ENCODE assay signal across 10 mouse cellular contexts in the genomic region with DNA sequence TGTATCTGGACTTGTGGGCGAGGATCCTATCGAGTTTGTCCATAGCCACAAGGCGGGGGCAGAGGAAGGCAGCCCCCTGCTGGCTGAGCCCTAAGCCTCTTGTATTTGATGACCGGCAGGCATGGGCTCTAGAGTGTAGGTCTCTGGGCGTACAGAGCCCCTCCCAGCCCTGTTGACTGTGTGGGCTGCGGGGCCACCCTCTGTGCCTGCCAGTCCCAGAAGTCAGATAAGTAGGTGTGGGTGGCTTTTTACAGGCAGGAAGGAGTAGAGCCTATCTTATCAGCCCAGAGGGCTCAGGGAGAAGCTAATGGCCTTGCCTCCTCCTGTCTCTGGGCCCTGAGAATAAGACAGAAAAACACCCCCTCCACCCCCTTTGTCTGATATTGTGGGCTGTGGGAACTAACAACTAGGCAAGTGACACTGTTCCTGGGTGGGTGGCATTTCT. TPM values are rescaled to one million over a fixed set of nuclear protein-coding genes. Genes with fewer than 3 reads are reported as not detected.
A peak's percentile ranks its signal among the peaks of the same experiment; 100 is the strongest.
DNase-seq lines count a peak whose midpoint lies in the region; ATAC-seq lines count a peak whose summit lies in the region.
"Had no signal": no experiment of that assay in that cellular context is flagged by ENCODE, and none has a peak within 500 bp of the region (broad histone marks: within the 10 kb centered on the region; RNA-seq: fewer than 3 reads in every experiment).

No protein-coding gene starts in this region.

- peaks cover 18% of the 10 kb centered on the region; the same call in 1 of the 2 replicates for H3K36me3 ChIP-seq in kidney, embryonic 14.5 days (ENCODE audit: control insufficient read depth, insufficient read depth, low read length)
- peaks cover 27% of the 10 kb centered on the region for H3K36me3 ChIP-seq in neural tube, embryonic 12.5 days

- no peak for DNase-seq in kidney, adult 8-10 months
- peak; percentile 88 for DNase-seq in c-Kit-positive CD71-positive TER-119-negative erythroid progenitor cells, embryonic 14.5 days (ENCODE audit: low read depth)
- no peak for DNase-seq in thymus, adult 18-20 months
- DNase-seq in cerebellum, postnatal 10 days = no peak
- DNase-seq in cerebellum, adult 18-20 months = no peak

- H3K4me3 ChIP-seq in kidney, embryonic 14.5 days (ENCODE audit: low read length) = no peak overlapping the region
- no peak overlapping the region for H3K4me3 ChIP-seq in neural tube, embryonic 12.5 days
- H3K4me3 ChIP-seq: gastrocnemius, adult 2 months; myocyte had no signal

- H3K4me2 ChIP-seq in kidney, embryonic 14.5 days (replicated peaks; ENCODE audit: low read depth, low read length) = no peak overlapping the region
- H3K4me2 ChIP-seq in neural tube, embryonic 12.5 days (replicated peaks) = peak overlapping the region; percentile 43

- H3K27me3 ChIP-seq in kidney, embryonic 14.5 days (ENCODE audit: control insufficient read depth, insufficient read depth, low read length) = no peaks in the 10 kb centered on the region
- no peaks in the 10 kb centered on the region; the same call in 1 of the 2 replicates for H3K27me3 ChIP-seq in neural tube, embryonic 12.5 days (replicated peaks)

- H3K4me1 ChIP-seq in kidney, embryonic 14.5 days (ENCODE audit: control insufficient read depth, insufficient read depth, low read length) = peaks cover 4% of the 10 kb centered on the region; the same call in 1 of the 2 replicates
- peaks cover 19% of the 10 kb centered on the region for H3K4me1 ChIP-seq in neural tube, embryonic 12.5 days

- H3K9me3 ChIP-seq in kidney, embryonic 14.5 days (ENCODE audit: control insufficient read depth, low read length) = no peaks in the 10 kb centered on the region
- no peaks in the 10 kb centered on the region for H3K9me3 ChIP-seq in neural tube, embryonic 12.5 days

- H3K9ac ChIP-seq in kidney, embryonic 14.5 days (ENCODE audit: low read depth, low read length) = no peak overlapping the region
- no peak overlapping the region for H3K9ac ChIP-seq in neural tube, embryonic 12.5 days

- no peak overlapping the region for H3K27ac ChIP-seq in kidney, embryonic 14.5 days (ENCODE audit: low read depth, low read length)
- no peak overlapping the region for H3K27ac ChIP-seq in neural tube, embryonic 12.5 days
- H3K27ac ChIP-seq: gastrocnemius, adult 2 months had no signal

- peak; percentile 56; the same call in 1 of the 2 replicates for ATAC-seq in kidney, embryonic 14.5 days (ENCODE audit: low FRiP score, low TSS enrichment)
- peak; percentile 50 to 63 for ATAC-seq in hematopoietic stem cell, adult 5-6 weeks (replicated peaks in 1 of 2; ENCODE audit: insufficient read depth in 1 of 2, low FRiP score in 2 of 2, low TSS enrichment in 1 of 2, low read depth in 1 of 2, poor library complexity in 2 of 2, severe bottlenecking in 2 of 2)
- ATAC-seq in neural tube, embryonic 12.5 days (ENCODE audit: low FRiP score, low read depth) = no peak

- 14% methylated on average over 6 of the region's 6 CpGs for WGBS in kidney, embryonic 14.5 days
- WGBS in neural tube, embryonic 12.5 days = 10% methylated on average over 6 of the region's 6 CpGs

RNA-seq across cellular contexts. Expression of a gene that starts 12.8 kb away (rescaled TPM):
- polyA plus RNA-seq in kidney, embryonic 14.5 days (2014; fragmentation: Nextera tagmentation; extraction: Ambion mirVana) = 2.5 and 5.3 TPM in 2 replicates
- total RNA-seq in hematopoietic stem cell, adult 5-6 weeks (2017) = 45.8 and 52.7 TPM in 2 replicates
- 12.8 and 12.9 TPM in 2 replicates for polyA plus RNA-seq in neural tube, embryonic 12.5 days (2016; fragmentation: Nextera tagmentation; extraction: Ambion mirVana)

RNA-seq across cellular contexts. Expression of a gene that starts 15.6 kb away (rescaled TPM):
- polyA plus RNA-seq in kidney, embryonic 14.5 days (2014; fragmentation: Nextera tagmentation; extraction: Ambion mirVana) = 3.7 and 4.9 TPM in 2 replicates
- total RNA-seq in hematopoietic stem cell, adult 5-6 weeks (2017) = 0.30 TPM in 1 of 2 replicates, not detected in the other
- 0.29 and 0.68 TPM in 2 replicates for polyA plus RNA-seq in neural tube, embryonic 12.5 days (2016; fragmentation: Nextera tagmentation; extraction: Ambion mirVana)

RNA-seq across cellular contexts. Expression of a gene that starts 22.1 kb away (rescaled TPM):
- not detected in 2 replicates for polyA plus RNA-seq in kidney, embryonic 14.5 days (2014; fragmentation: Nextera tagmentation; extraction: Ambion mirVana)
- total RNA-seq in hematopoietic stem cell, adult 5-6 weeks (2017) = not detected in 2 replicates
- not detected in 2 replicates for polyA plus RNA-seq in neural tube, embryonic 12.5 days (2016; fragmentation: Nextera tagmentation; extraction: Ambion mirVana)
- total RNA-seq: gastrocnemius, adult 2 months had no signal
- polyA plus RNA-seq: myocyte had no signal

RNA-seq across cellular contexts. Expression of a gene that starts 22.6 kb away (rescaled TPM):
- 82.4 and 87.9 TPM in 2 replicates for polyA plus RNA-seq in kidney, embryonic 14.5 days (2014; fragmentation: Nextera tagmentation; extraction: Ambion mirVana)
- total RNA-seq in hematopoietic stem cell, adult 5-6 weeks (2017) = 7.3 and 21.1 TPM in 2 replicates
- 68.5 and 70.2 TPM in 2 replicates for polyA plus RNA-seq in neural tube, embryonic 12.5 days (2016; fragmentation: Nextera tagmentation; extraction: Ambion mirVana)

RNA-seq across cellular contexts. Expression of a gene that starts 28.7 kb away (rescaled TPM):
- 32.2 and 40.7 TPM in 2 replicates for polyA plus RNA-seq in kidney, embryonic 14.5 days (2014; fragmentation: Nextera tagmentation; extraction: Ambion mirVana)
- 31.5 and 43.9 TPM in 2 replicates for total RNA-seq in hematopoietic stem cell, adult 5-6 weeks (2017)
- 33.7 and 34.3 TPM in 2 replicates for polyA plus RNA-seq in neural tube, embryonic 12.5 days (2016; fragmentation: Nextera tagmentation; extraction: Ambion mirVana)
